Comparison of ENCODE assay signal across 8 mouse cellular contexts in the genomic region with DNA sequence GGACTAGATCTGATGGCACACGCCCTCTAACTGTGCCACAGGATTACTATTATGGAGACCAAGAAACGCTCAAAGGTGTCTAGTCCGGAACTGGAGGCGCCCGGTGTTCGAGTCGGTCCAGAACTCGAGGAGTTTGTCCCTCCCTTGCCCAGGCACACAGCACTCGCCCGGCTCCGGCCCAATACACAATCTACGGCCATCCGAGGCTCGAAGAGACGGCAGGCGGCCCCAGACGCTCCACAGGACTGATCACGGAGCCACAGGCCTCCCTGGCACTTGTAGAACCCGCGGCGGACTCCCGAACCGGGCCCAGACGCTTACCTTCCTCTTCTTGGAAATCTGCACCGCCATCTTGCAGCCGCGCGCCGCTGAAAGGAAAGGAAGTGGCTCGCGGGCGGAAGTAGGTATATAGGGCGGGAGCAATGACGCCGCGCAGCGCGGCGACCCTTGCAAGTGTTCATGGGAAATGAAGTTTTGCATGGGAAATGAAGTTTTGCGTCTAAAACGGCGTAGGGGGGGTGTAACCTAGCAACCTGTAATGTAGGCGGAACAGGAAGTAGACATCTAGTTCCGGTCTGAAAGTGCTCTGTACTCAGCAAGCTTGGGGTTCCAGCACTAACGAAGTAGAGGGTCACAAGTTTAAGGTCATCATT. TPM values are rescaled to one million over a fixed set of nuclear protein-coding genes. Genes with fewer than 3 reads are reported as not detected.
DNase-seq lines count a peak whose midpoint lies in the region; ATAC-seq lines count a peak whose summit lies in the region.

A gene (minus strand): TSS at position 468 of the 653 bp plus-strand sequence.

- H3K4me3 ChIP-seq in hindbrain, embryonic 12.5 days, result peak within 1 kb of the TSS; percentile 84

- H3K9me3 ChIP-seq in hindbrain, embryonic 12.5 days (replicated peaks), result no peaks in the 10 kb centered on the region

- H3K4me2 ChIP-seq in hindbrain, embryonic 12.5 days (replicated peaks), result peak within 1 kb of the TSS; percentile 85

- peak; percentile 96 for DNase-seq in NIH3T3 (ENCODE audit: low read depth)
- peak; percentile 95 to 96 for DNase-seq in cerebellum, postnatal 10 days
- peak; percentile 94 to 96 for DNase-seq in frontal cortex, postnatal 10 days (ENCODE audit: low spot score in 2 of 2)
- peak; percentile 95 to 98 for DNase-seq in layer of hippocampus, postnatal 14 days (ENCODE audit: low spot score in 2 of 2)
- peak; percentile 93 for DNase-seq in lung, postnatal 14 days
- peak; percentile 80 for DNase-seq in retina, adult 2 months (ENCODE audit: low read depth, low spot score)
- peak; percentile 90 to 94 for DNase-seq in thymus, postnatal 36 days

- H3K4me1 ChIP-seq in hindbrain, embryonic 12.5 days, result peaks cover 36% of the 10 kb centered on the region

- ATAC-seq in hindbrain, embryonic 12.5 days (ENCODE audit: low FRiP score), result peak; percentile 96

- WGBS in hindbrain, embryonic 12.5 days, result under 1% methylated on average over 45 of the region's 45 CpGs

- peak within 1 kb of the TSS; percentile 96 for H3K9ac ChIP-seq in hindbrain, embryonic 12.5 days

- peaks cover 37% of the 10 kb centered on the region for H3K36me3 ChIP-seq in hindbrain, embryonic 12.5 days

- H3K27me3 ChIP-seq in hindbrain, embryonic 12.5 days, result peaks cover 15% of the 10 kb centered on the region

- peak within 1 kb of the TSS; percentile 87 for H3K27ac ChIP-seq in hindbrain, embryonic 12.5 days

RNA-seq across cellular contexts. Expression of the gene that starts here (rescaled TPM):
- 512 and 534 TPM in 2 replicates for polyA plus RNA-seq in hindbrain, embryonic 12.5 days (2016; fragmentation: Nextera tagmentation; extraction: Ambion mirVana)
- total RNA-seq in layer of hippocampus, postnatal 14 days (2021), result 100 to 1,000 TPM; 245 to 264 TPM

Comparison
In these comparisons a context has a peak if more than half of its experiments do, and no peak if none do; other contexts are left out.
1. Peak in every context shown above with its lines: DNase-seq, ATAC-seq, H3K4me3 ChIP-seq and H3K27ac ChIP-seq.